Mouse (Mus musculus) lung, embryonic 16.5 days (tissue): ENCODE data around the gene 2010111I01Rik. TPM values are rescaled to one million over a fixed set of nuclear protein-coding genes. Genes with fewer than 3 reads are reported as not detected.

Experiments used
- ATAC-seq: fragments of 200-750 bp; cut with Nextera tagmentation; 2 replicates; pipeline ENCODE4 v1.8.0; 2017; ENCODE audit warnings: low read depth, mild to moderate bottlenecking, moderate library complexity
- H3K27ac ChIP-seq: fragments of 300-500 bp; sonication (generic); 2 replicates; pipeline ENCODE4 v1.5.1; 2014; ENCODE audit warnings: mild to moderate bottlenecking, control low read depth, low read length
- H3K27me3 ChIP-seq: fragments of 300-500 bp; sonication (generic); 2 replicates; pipeline ENCODE4 v1.6.1; 2014; ENCODE audit warnings: low read depth, low read length, mixed read lengths; ENCODE audit not compliant: control insufficient read depth, insufficient read depth
- H3K36me3 ChIP-seq: fragments of 300-500 bp; sonication (generic); 2 replicates; pipeline ENCODE4 v1.6.1; 2014; ENCODE audit warnings: low read length; ENCODE audit not compliant: control insufficient read depth, insufficient read depth
- H3K4me1 ChIP-seq: fragments of 300-500 bp; sonication (generic); replicated peaks from 2 replicates; pipeline ENCODE4 v1.6.1; 2014; ENCODE audit warnings: low read length, mixed read lengths; ENCODE audit not compliant: control insufficient read depth, insufficient read depth
- H3K4me2 ChIP-seq: fragments of 300-500 bp; sonication (generic); 2 replicates; pipeline ENCODE4 v1.6.1; 2014; ENCODE audit warnings: low read depth, low read length, control low read depth
- H3K4me3 ChIP-seq: fragments of 300-500 bp; sonication (generic); 2 replicates; pipeline ENCODE4 v1.5.1; 2014; ENCODE audit warnings: mild to moderate bottlenecking, low read length, control low read depth
- H3K9ac ChIP-seq: fragments of 300-500 bp; sonication (generic); 2 replicates; pipeline ENCODE4 v1.6.1; 2014; ENCODE audit warnings: low read length, control low read depth
- H3K9me3 ChIP-seq: fragments of 300-500 bp; sonication (generic); 2 replicates; pipeline ENCODE4 v1.6.1; 2016; ENCODE audit warnings: low read length; ENCODE audit not compliant: control insufficient read depth
- WGBS: fragments of 180-500 bp; shearing (Covaris S2); extraction: QIAGEN DNeasy Blood & Tissue Kit; methylation state at CpG from one replicate; pipeline ENCODE4 v1.1.7; 2014; 5-methylcytosine and 5-hydroxymethylcytosine counted together
- polyA plus RNA-seq: library from polyadenylated mRNA; unstranded; fragments of >200 nt; fragmentation: Nextera tagmentation; extraction: Ambion mirVana; gene quantifications from 2 replicates; pipeline ENCODE4 v1.2.1, GENCODE M21; 2015

2010111I01Rik gene
- polyA plus RNA-seq, 1 experiment from 2014 or later, result 129 TPM

DNA sequence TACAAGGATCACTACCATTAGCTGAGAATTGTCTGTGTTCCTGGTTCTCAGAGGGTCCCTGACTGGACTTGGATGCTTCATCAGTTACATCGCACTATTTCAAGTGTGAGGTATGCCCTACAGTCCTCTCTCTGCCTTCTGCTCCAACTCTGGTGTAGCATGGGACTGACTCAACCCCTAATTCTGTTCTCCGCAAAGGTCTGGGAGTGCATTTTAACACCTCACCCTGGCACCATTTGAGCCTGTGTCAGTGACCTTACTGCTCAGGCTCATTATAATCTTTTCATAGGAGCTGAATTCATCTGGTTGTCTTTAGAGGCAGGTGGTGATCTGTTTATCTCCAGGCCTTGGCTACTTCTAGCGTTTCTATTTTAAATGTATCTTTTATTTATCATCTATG is 154.0 kb downstream of the 2010111I01Rik start:
- H3K9me3 ChIP-seq, result no peaks in the 10 kb centered on the region
- WGBS, result 83% methylated on average over 3 of the region's 3 CpGs
- H3K9ac ChIP-seq, result no peak overlapping the region
- H3K36me3 ChIP-seq, result no peaks in the 10 kb centered on the region
- peak overlapping the region; percentile 38; the same call in 1 of the 2 replicates for H3K27ac ChIP-seq
- H3K4me1 ChIP-seq, result peaks cover 29% of the 10 kb centered on the region
- H3K4me3 ChIP-seq, result no peak overlapping the region
- no peak overlapping the region for H3K4me2 ChIP-seq
- H3K27me3 ChIP-seq, result no peaks in the 10 kb centered on the region
- no peak for ATAC-seq

DNA sequence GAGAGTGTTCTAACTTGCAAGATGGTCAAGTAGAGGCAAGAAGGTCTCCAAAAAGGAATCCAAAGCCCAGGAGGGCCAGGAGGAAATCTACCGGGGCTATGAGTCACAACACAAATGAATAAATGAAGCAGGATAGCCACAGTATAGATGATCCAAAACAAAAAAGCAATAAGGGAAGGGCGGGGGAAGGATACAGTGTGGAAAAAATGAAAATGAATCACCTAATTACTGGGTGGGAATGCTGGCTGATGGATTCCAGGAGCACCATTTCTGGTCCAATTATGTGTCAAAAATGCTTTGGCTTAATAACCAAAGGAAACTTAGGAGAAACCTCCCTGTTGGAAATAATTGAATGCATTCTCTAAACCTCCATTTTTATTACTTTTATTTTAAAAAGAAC is 155.6 kb downstream of the 2010111I01Rik start:
- Histone ChIP-seq H3K9me3 (no peaks in the 10 kb centered on the region), H3K36me3 (no peaks in the 10 kb centered on the region), H3K4me1 (peaks cover 13% of the 10 kb centered on the region), H3K27me3 (no peaks in the 10 kb centered on the region), H3K4me3 (no peak overlapping the region), H3K9ac (no peak overlapping the region), H3K27ac (no peak overlapping the region), H3K4me2 (no peak overlapping the region)
- no peak for ATAC-seq
- 71% methylated on average over 2 of the region's 2 CpGs for WGBS

DNA sequence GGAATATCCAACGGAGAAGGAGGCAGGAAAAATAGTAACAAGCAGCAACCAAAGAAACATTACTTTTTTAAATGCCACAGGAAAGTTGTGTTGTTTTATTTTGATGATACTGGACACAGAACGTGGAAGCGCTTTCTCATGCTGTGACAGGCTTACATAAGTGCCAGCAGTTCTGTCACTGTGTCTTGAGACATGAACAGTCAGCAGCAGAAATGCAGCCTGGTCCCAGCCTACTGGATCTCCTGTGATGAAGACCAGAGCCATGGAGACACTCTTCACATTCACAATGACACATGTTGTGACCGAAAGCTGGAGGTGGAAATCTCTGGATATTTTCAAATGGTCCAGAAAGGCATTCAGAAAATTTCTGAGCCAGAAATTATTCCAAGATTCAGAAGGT is 157.1 kb downstream of the 2010111I01Rik start:
- WGBS, result 72% methylated on average over 4 of the region's 4 CpGs
- no peaks in the 10 kb centered on the region for H3K27me3 ChIP-seq
- no peak for ATAC-seq
- H3K4me1 ChIP-seq, result peaks cover 11% of the 10 kb centered on the region
- H3K9me3 ChIP-seq, result no peaks in the 10 kb centered on the region
- no peak overlapping the region for H3K4me3 ChIP-seq
- no peak overlapping the region for H3K27ac ChIP-seq
- H3K4me2 ChIP-seq, result no peak overlapping the region
- no peaks in the 10 kb centered on the region for H3K36me3 ChIP-seq
- no peak overlapping the region for H3K9ac ChIP-seq

DNA sequence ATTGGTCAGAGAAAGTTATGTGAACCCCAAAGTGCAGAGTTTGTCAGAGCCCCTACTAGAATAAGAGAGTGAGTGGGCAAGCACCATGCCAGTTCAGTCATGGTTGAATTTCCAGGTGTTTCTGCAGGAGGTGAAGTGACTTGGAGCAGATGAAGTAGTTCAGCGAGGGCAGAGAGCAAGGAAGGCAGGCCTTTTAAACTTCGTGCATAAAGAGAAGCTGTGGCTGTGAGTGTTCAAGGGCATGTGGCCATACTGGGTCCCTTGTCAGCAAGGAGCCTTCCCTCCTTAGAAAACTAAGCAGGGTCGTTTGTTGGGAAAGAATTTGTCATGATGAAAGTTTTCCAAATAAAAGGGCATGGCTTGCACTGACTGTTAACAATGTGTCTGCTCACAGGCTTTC is 161.5 kb downstream of the 2010111I01Rik start:
- H3K36me3 ChIP-seq, result 0 out of 2 replicates have a peak, but pooled peaks cover 4% of the 10 kb centered on the region
- no peak overlapping the region for H3K4me2 ChIP-seq
- no peak for ATAC-seq
- no peaks in the 10 kb centered on the region for H3K4me1 ChIP-seq
- H3K27ac ChIP-seq, result no peak overlapping the region
- no peak overlapping the region for H3K4me3 ChIP-seq
- H3K9me3 ChIP-seq, result peaks cover 5% of the 10 kb centered on the region; the same call in 1 of the 2 replicates
- 47% methylated on average over 3 of the region's 3 CpGs for WGBS
- H3K9ac ChIP-seq, result no peak overlapping the region
- no peaks in the 10 kb centered on the region for H3K27me3 ChIP-seq

DNA sequence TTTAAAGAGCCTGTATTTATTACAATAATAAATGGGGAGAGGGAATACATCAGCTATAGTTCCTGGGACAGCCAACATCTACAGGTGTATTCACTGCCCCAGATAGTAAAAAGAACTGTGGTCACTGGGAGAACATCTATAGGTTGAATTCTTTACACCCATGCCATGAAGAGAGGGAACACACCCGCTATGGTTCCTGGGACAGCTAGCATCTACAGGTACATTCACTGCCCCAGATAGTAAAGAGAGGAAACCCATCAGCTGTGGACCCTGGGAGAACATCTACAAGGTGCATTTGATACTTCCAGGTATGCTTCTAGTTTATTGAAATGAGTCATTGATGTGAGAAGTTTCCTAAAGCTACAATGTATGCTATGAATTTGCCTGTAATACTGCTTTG is 162.8 kb downstream of the 2010111I01Rik start:
- H3K4me3 ChIP-seq, result no peak overlapping the region
- 86% methylated on average over 1 of the region's 1 CpGs for WGBS
- H3K4me2 ChIP-seq, result no peak overlapping the region
- no peak overlapping the region for H3K9ac ChIP-seq
- peaks cover 5% of the 10 kb centered on the region; the same call in 1 of the 2 replicates for H3K9me3 ChIP-seq
- H3K4me1 ChIP-seq, result no peaks in the 10 kb centered on the region
- H3K27me3 ChIP-seq, result no peaks in the 10 kb centered on the region
- 0 out of 2 replicates have a peak, but pooled peaks cover 4% of the 10 kb centered on the region for H3K36me3 ChIP-seq
- ATAC-seq, result no peak
- H3K27ac ChIP-seq, result no peak overlapping the region

DNA sequence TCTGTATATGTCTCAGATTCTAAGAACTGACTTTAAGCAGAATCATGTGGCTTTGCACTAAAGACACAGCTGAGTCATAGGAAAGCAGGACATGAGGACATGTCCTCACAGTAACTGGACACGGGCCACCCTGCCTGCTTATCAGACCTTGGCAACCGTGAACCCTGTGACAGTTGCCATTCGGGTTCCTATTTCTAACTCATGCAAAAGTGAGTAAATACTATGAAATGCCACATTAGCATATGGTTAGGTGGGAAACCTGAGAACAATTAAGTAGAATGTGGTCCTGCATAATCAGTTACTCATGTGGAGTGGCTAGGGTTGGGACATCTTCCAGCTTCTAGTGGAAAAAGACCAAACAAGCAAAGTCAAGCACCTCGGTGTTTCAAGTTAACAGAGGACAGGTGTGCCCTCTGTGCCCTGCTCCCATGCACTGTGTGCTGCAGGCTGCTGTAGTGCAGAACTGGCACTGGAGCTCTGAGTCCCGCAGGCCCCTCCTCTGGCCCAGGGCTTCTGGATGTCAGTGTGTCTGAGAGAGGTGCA is 170.3 kb downstream of the 2010111I01Rik start:
- H3K9ac ChIP-seq, result no peak overlapping the region
- H3K4me2 ChIP-seq, result no peak overlapping the region
- 72% methylated on average over 5 of the region's 5 CpGs for WGBS
- H3K9me3 ChIP-seq, result no peaks in the 10 kb centered on the region
- ATAC-seq, result 0 out of 2 replicates have a peak, but pooled peaks have one; percentile 12
- H3K4me1 ChIP-seq, result no peaks in the 10 kb centered on the region
- H3K36me3 ChIP-seq, result no peaks in the 10 kb centered on the region
- no peaks in the 10 kb centered on the region for H3K27me3 ChIP-seq
- H3K4me3 ChIP-seq, result no peak overlapping the region
- no peak overlapping the region for H3K27ac ChIP-seq

DNA sequence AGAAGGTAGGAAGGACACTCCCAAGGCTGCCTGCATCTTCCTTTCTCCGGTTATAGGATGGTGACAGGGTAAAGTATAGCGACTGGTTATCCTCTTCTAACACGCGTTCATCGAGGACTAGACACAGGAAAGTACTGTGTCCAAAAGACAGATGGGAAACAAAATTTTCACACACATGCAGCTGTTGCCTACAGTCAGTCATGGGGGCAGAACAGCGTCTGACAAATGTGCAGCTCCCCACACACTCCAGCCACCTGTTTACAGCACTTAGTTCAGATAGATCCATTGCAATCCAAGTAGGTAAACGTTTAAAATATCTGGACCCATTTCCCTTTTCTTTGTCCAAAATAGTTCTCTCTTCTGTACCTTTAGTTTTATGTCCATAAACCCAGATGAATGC is 171.3 kb downstream of the 2010111I01Rik start:
- ATAC-seq, result no peak
- Histone ChIP-seq H3K27me3 (no peaks in the 10 kb centered on the region), H3K4me2 (no peak overlapping the region), H3K4me1 (no peaks in the 10 kb centered on the region), H3K9me3 (no peaks in the 10 kb centered on the region), H3K9ac (no peak overlapping the region), H3K4me3 (no peak overlapping the region), H3K27ac (no peak overlapping the region), H3K36me3 (no peaks in the 10 kb centered on the region)
- WGBS, result 78% methylated on average over 7 of the region's 7 CpGs

DNA sequence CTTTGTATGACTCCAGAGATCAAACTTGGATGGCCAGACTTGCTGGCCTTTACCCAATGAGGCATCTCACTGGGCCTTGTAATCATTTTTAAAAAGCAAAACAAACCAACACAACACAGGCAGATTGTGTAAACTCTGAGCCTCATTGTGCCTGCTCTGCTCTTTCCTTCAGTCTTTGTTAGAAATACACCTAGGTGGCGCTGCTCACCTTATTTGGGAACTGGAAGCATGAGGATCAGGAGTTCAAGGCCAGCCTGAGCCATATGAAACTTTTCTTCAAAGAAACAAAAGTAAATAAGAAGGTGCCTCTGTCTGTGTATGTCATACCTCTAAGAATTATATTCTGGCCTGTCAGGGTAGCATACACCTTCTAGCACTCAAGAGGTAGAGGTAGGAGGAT is 172.1 kb downstream of the 2010111I01Rik start:
- Histone ChIP-seq H3K36me3 (no peaks in the 10 kb centered on the region), H3K27me3 (no peaks in the 10 kb centered on the region), H3K27ac (no peak overlapping the region), H3K9ac (no peak overlapping the region), H3K9me3 (no peaks in the 10 kb centered on the region), H3K4me2 (no peak overlapping the region), H3K4me1 (no peaks in the 10 kb centered on the region), H3K4me3 (no peak overlapping the region)
- no peak for ATAC-seq
- WGBS, result 76% methylated on average over 1 of the region's 1 CpGs

DNA sequence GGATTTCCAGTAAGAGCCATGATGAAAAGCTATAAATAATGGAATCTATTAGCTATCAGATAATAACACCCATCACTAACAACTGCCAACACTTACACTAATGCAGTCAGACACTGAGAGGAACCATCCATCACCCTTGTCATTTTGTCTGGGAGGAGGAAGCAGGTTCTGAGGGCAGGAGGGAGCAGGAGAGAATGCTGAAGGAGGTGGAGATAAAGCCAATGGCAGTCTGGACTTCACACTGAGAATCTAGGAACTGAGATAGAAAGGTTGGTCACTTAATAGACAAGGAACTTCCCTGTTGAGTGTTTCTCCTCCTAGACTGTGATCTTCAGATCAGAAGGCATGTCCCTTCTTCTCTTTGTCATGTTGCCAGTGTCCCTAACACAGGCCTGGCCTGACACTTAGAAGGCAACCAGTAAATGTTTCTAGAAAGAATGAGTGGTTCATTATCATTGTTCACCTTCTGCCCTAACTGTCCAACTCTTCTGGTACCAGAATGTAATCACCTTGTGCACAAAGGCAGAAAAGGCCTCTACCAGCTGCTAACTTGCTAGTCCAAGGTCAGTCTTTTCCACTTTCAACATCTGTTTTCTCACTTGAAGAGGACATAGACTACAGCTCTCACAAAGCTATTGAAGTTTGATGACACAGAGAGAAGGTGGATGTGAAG is 173.8 kb downstream of the 2010111I01Rik start:
- Histone ChIP-seq H3K36me3 (no peaks in the 10 kb centered on the region), H3K4me1 (no peaks in the 10 kb centered on the region), H3K9me3 (no peaks in the 10 kb centered on the region), H3K4me3 (no peak overlapping the region), H3K27ac (no peak overlapping the region), H3K9ac (no peak overlapping the region), H3K27me3 (no peaks in the 10 kb centered on the region), H3K4me2 (no peak overlapping the region)
- ATAC-seq, result no peak
